Mouse (Mus musculus): ENCODE data around the gene Ubxn2a. TPM values are rescaled to one million over a fixed set of nuclear protein-coding genes. Genes with fewer than 3 reads are reported as not detected.

The Ubxn2a gene
- polyA plus RNA-seq, 1 experiment from 2014 or later: 32.4 TPM

Other genes with a start within 250 kb of the Ubxn2a start
- gene Fam228a, start 169.3 kb downstream of the Ubxn2a start, polyA plus RNA-seq (2014; fragmentation: Nextera tagmentation; extraction: Ambion mirVana): 0.13 and 0.53 TPM in 2 replicates
- 10.7 and 11.8 TPM in 2 replicates for gene Pfn4, start 138.7 kb downstream of the Ubxn2a start, polyA plus RNA-seq (2014; fragmentation: Nextera tagmentation; extraction: Ambion mirVana)
- 4.1 and 5.5 TPM in 2 replicates for gene Fam228b, start 138.4 kb downstream of the Ubxn2a start, polyA plus RNA-seq (2014; fragmentation: Nextera tagmentation; extraction: Ambion mirVana)
- 362 and 405 TPM in 2 replicates for gene Sf3b6, start 90.2 kb downstream of the Ubxn2a start, polyA plus RNA-seq (2014; fragmentation: Nextera tagmentation; extraction: Ambion mirVana)
- gene Fkbp1b, start 66.1 kb downstream of the Ubxn2a start, polyA plus RNA-seq (2014; fragmentation: Nextera tagmentation; extraction: Ambion mirVana): 26.8 and 28.2 TPM in 2 replicates
- 12.2 and 12.7 TPM in 2 replicates for gene Wdcp, start 64.4 kb downstream of the Ubxn2a start, polyA plus RNA-seq (2014; fragmentation: Nextera tagmentation; extraction: Ambion mirVana)
- gene Mfsd2b, start 33.3 kb downstream of the Ubxn2a start, polyA plus RNA-seq (2014; fragmentation: Nextera tagmentation; extraction: Ambion mirVana): 0.59 and 0.83 TPM in 2 replicates
- gene Atad2b, start 9.6 kb upstream of the Ubxn2a start, polyA plus RNA-seq (2014; fragmentation: Nextera tagmentation; extraction: Ambion mirVana): 12.8 and 13.3 TPM in 2 replicates

Data from forebrain, embryonic 14.5 days (tissue).